Mouse (Mus musculus): ENCODE measurements around the gene Gpr171.

DNA sequence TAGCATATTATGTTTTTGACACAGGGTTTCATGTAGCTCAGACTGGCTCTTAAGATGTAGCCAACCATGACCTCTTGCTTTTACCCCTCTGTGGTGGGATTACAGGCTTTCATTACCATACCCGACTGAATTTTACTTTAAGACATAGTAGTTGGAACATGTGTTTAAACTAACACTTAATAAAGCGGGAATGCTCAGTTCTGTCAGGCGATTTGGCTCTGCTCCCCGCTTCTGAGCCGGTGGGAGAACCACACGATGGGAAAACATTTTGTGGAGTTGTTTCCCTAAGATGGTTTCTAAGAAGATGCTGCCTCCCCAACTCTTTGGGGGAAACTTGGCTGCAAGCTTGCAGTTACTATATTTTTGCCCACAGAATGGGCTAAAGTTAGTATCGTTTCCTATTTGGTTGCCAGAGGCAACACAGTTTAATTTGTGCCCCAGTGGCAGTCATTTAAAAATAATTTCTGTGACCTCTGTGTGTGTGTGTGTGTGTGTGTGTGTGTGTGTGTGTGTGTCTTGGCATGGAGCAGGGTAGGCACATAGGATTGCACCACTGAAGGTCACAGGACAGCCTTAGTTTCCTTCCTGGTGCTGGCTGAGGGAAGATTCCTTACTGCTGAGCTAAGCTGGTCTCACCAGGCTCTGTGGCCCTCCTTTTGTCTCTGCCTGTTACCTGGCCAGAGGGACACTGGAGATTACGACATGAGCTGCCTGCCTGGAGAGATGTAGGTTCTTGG, 34.9 kb downstream of the Gpr171 start:
- TF ChIP-seq POLR2A (IDR thresholded peaks at IDR 0.05; ENCODE audit: low read depth, low read length) (no peak), CTCF (conservative IDR thresholded peaks at IDR 0.05; ENCODE audit: insufficient read depth, insufficient read length, low read depth, low read length) (no peak)
